8 mouse cellular contexts compared by ENCODE assay signal in genomic region chr13:109903764-109904510, GRCm38 (mm10).
A peak's percentile ranks its signal among the peaks of the same experiment; 100 is the strongest.
DNase-seq lines count a peak whose midpoint lies in the region; ATAC-seq lines count a peak whose summit lies in the region.

No protein-coding gene starts in this region.

- no peak for DNase-seq in kidney, adult 9 months
- no peak for DNase-seq in embryonic facial prominence, embryonic 14.5 days (ENCODE audit: low spot score)
- no peak for DNase-seq in limb, embryonic 10.5 days (ENCODE audit: low spot score)
- no peak for DNase-seq in layer of hippocampus, postnatal 14 days (ENCODE audit: low spot score in 2 of 2)
- DNase-seq in embryo, embryonic 10.5 days (ENCODE audit: low spot score) = no peak

- H3K9me3 ChIP-seq in kidney, embryonic 14.5 days (ENCODE audit: control insufficient read depth, low read length) = no peaks in the 10 kb centered on the region
- H3K9me3 ChIP-seq in embryonic facial prominence, embryonic 14.5 days (ENCODE audit: control insufficient read depth, low read length) = no peaks in the 10 kb centered on the region
- H3K9me3 ChIP-seq in limb, embryonic 10.5 days (replicated peaks) = no peaks in the 10 kb centered on the region
- no peaks in the 10 kb centered on the region for H3K9me3 ChIP-seq in neural tube, embryonic 14.5 days (ENCODE audit: control insufficient read depth, low read length)

- H3K27ac ChIP-seq in kidney, embryonic 14.5 days (ENCODE audit: low read depth, low read length) = no peak overlapping the region
- H3K27ac ChIP-seq in embryonic facial prominence, embryonic 14.5 days (replicated peaks; ENCODE audit: low read depth, low read length) = peak overlapping the region; percentile 85
- peak overlapping the region; percentile 88 for H3K27ac ChIP-seq in limb, embryonic 10.5 days
- H3K27ac ChIP-seq in neural tube, embryonic 14.5 days (ENCODE audit: low read depth, low read length) = no peak overlapping the region

- peak overlapping the region; percentile 62 for H3K4me3 ChIP-seq in kidney, embryonic 14.5 days (ENCODE audit: low read length)
- H3K4me3 ChIP-seq in embryonic facial prominence, embryonic 14.5 days (ENCODE audit: low read depth, low read length) = peak overlapping the region; percentile 81
- H3K4me3 ChIP-seq in limb, embryonic 10.5 days = peak overlapping the region; percentile 76
- peak overlapping the region; percentile 70 for H3K4me3 ChIP-seq in neural tube, embryonic 14.5 days (ENCODE audit: low read depth, low read length)

- peak overlapping the region; percentile 95 for H3K4me2 ChIP-seq in kidney, embryonic 14.5 days (replicated peaks; ENCODE audit: low read depth, low read length)
- H3K4me2 ChIP-seq in embryonic facial prominence, embryonic 14.5 days (ENCODE audit: low read depth, low read length) = peak overlapping the region; percentile 88
- H3K4me2 ChIP-seq in neural tube, embryonic 14.5 days (ENCODE audit: low read depth, low read length) = peak overlapping the region; percentile 94

- peak overlapping the region; percentile 65; the same call in 1 of the 2 replicates for H3K9ac ChIP-seq in kidney, embryonic 14.5 days (ENCODE audit: low read depth, low read length)
- peak overlapping the region; percentile 85 for H3K9ac ChIP-seq in embryonic facial prominence, embryonic 14.5 days (ENCODE audit: low read depth, low read length)
- H3K9ac ChIP-seq in neural tube, embryonic 14.5 days (replicated peaks; ENCODE audit: low read depth, low read length) = peak overlapping the region; percentile 75

- WGBS in kidney, embryonic 14.5 days = 45% methylated on average over 14 of the region's 14 CpGs
- 28% methylated on average over 14 of the region's 14 CpGs for WGBS in embryonic facial prominence, embryonic 14.5 days
- 40% methylated on average over 14 of the region's 14 CpGs for WGBS in limb, embryonic 10.5 days
- WGBS in neural tube, embryonic 14.5 days = 48% methylated on average over 14 of the region's 14 CpGs

- ATAC-seq in kidney, embryonic 14.5 days (ENCODE audit: low FRiP score, low TSS enrichment) = no peak
- no peak for ATAC-seq in embryonic facial prominence, embryonic 14.5 days (ENCODE audit: low read depth)
- no peak for ATAC-seq in neural tube, embryonic 14.5 days (ENCODE audit: low read depth)
- no peak for ATAC-seq in monocyte, adult 5-6 weeks (replicated peaks; ENCODE audit: insufficient number of reproducible peaks, low FRiP score, low TSS enrichment, poor library complexity, severe bottlenecking)

- no peaks in the 10 kb centered on the region for H3K4me1 ChIP-seq in kidney, embryonic 14.5 days (ENCODE audit: control insufficient read depth, insufficient read depth, low read length)
- H3K4me1 ChIP-seq in embryonic facial prominence, embryonic 14.5 days (ENCODE audit: control insufficient read depth, insufficient read depth, low read length) = peaks cover 23% of the 10 kb centered on the region
- H3K4me1 ChIP-seq in limb, embryonic 10.5 days = peaks cover 58% of the 10 kb centered on the region
- H3K4me1 ChIP-seq in neural tube, embryonic 14.5 days (ENCODE audit: control insufficient read depth, insufficient read depth, low read length) = peaks cover 8% of the 10 kb centered on the region

- no peaks in the 10 kb centered on the region for H3K36me3 ChIP-seq in kidney, embryonic 14.5 days (ENCODE audit: control insufficient read depth, insufficient read depth, low read length)
- H3K36me3 ChIP-seq in embryonic facial prominence, embryonic 14.5 days (ENCODE audit: control insufficient read depth, insufficient read depth, low read length) = no peaks in the 10 kb centered on the region
- H3K36me3 ChIP-seq in limb, embryonic 10.5 days = no peaks in the 10 kb centered on the region
- H3K36me3 ChIP-seq in neural tube, embryonic 14.5 days (ENCODE audit: control insufficient read depth, insufficient read depth, low read length) = no peaks in the 10 kb centered on the region

- no peaks in the 10 kb centered on the region for H3K27me3 ChIP-seq in kidney, embryonic 14.5 days (ENCODE audit: control insufficient read depth, insufficient read depth, low read length)
- no peaks in the 10 kb centered on the region for H3K27me3 ChIP-seq in embryonic facial prominence, embryonic 14.5 days (replicated peaks; ENCODE audit: control insufficient read depth, insufficient read depth, low read length)
- H3K27me3 ChIP-seq in limb, embryonic 10.5 days (ENCODE audit: low read depth, poor library complexity, severe bottlenecking) = peaks cover 9% of the 10 kb centered on the region; the same call in 1 of the 2 replicates
- H3K27me3 ChIP-seq in neural tube, embryonic 14.5 days (ENCODE audit: control insufficient read depth, insufficient read depth, low read length) = no peaks in the 10 kb centered on the region

Comparison
In these comparisons a context has a peak if more than half of its experiments do, and no peak if none do; other contexts are left out.
1. H3K27ac ChIP-seq: peak in embryonic facial prominence, embryonic 14.5 days (single experiment) and limb, embryonic 10.5 days (single experiment); none in kidney, embryonic 14.5 days (single experiment) and neural tube, embryonic 14.5 days (single experiment).
2. Peak in every context shown above with its lines, with median percentiles within 50 percentile points of each other: H3K4me2 ChIP-seq, H3K4me3 ChIP-seq and H3K9ac ChIP-seq.